Mouse (Mus musculus) retina, adult 2 months (tissue): ENCODE data around the gene Pir.
A peak's percentile ranks its signal among the peaks of the same experiment; 100 is the strongest.

ENCODE experiments used
- DNase-seq: peaks from one replicate; pipeline ENCODE4 v3.0.0-alpha.2; 2012; ENCODE audit warnings: low read depth, low spot score

Pir gene

GRCm38 (mm10) chrX:164338591-164338990 is 69.4 kb downstream of the Pir start:
- DNase-seq: no peak

- no peak for DNase-seq
Observed at GRCm38 (mm10) chrX:164345359-164345938, 76.3 kb downstream of the Pir start.

- no peak for DNase-seq
Observed at GRCm38 (mm10) chrX:164348937-164349336, 79.8 kb downstream of the Pir start.

GRCm38 (mm10) chrX:164365153-164365865 is 96.1 kb downstream of the Pir start:
- no peak for DNase-seq

GRCm38 (mm10) chrX:164370576-164370975 is 101.4 kb downstream of the Pir start:
- DNase-seq: no peak

GRCm38 (mm10) chrX:164373081-164373480 is 103.9 kb downstream of the Pir start, which contains the start of gene Vegfd:
TSS of gene Vegfd (plus strand) at chrX:164373378.
- DNase-seq: no peak

GRCm38 (mm10) chrX:164374586-164374985 is 105.4 kb downstream of the Pir start:
- DNase-seq: no peak

- DNase-seq: no peak
Observed at GRCm38 (mm10) chrX:164379721-164380120, 110.5 kb downstream of the Pir start.

GRCm38 (mm10) chrX:164381618-164382408 is 112.6 kb downstream of the Pir start:
- peak; percentile 11 for DNase-seq

GRCm38 (mm10) chrX:164394091-164394490 is 124.9 kb downstream of the Pir start:
- no peak for DNase-seq

GRCm38 (mm10) chrX:164398456-164398855 is 129.3 kb downstream of the Pir start:
- no peak for DNase-seq

- DNase-seq: no peak
Observed at GRCm38 (mm10) chrX:164405080-164405649, 136.0 kb downstream of the Pir start.

- DNase-seq: no peak
Observed at GRCm38 (mm10) chrX:164406133-164407022, 137.2 kb downstream of the Pir start.

GRCm38 (mm10) chrX:164408301-164408927 is 139.2 kb downstream of the Pir start:
- DNase-seq: no peak

- no peak for DNase-seq
Observed at GRCm38 (mm10) chrX:164410562-164410961, 141.4 kb downstream of the Pir start.

GRCm38 (mm10) chrX:164416803-164417202 is 147.6 kb downstream of the Pir start:
- no peak for DNase-seq

GRCm38 (mm10) chrX:164418008-164418407 is 148.8 kb downstream of the Pir start:
- no peak for DNase-seq

GRCm38 (mm10) chrX:164419471-164419939 is 150.3 kb downstream of the Pir start, which contains the start of gene Piga:
TSS of gene Piga (plus strand) at chrX:164419787.
- DNase-seq: peak; percentile 86

GRCm38 (mm10) chrX:164419955-164420354 is 150.8 kb downstream of the Pir start:
- no peak for DNase-seq

GRCm38 (mm10) chrX:164420518-164420917 is 151.3 kb downstream of the Pir start:
- DNase-seq: no peak
